Mouse (Mus musculus): Measurements from ENCODE around the gene Tmigd1. TPM values are rescaled to one million over a fixed set of nuclear protein-coding genes. Genes with fewer than 3 reads are reported as not detected.
"Not testable (repeated sequence)": the region's sequence is repeated elsewhere in the genome, so short reads cannot be mapped to it uniquely, and the experiment has no call there.

The Tmigd1 gene
- total RNA-seq, 2 experiments from 2014 or later: not detected

DNA sequence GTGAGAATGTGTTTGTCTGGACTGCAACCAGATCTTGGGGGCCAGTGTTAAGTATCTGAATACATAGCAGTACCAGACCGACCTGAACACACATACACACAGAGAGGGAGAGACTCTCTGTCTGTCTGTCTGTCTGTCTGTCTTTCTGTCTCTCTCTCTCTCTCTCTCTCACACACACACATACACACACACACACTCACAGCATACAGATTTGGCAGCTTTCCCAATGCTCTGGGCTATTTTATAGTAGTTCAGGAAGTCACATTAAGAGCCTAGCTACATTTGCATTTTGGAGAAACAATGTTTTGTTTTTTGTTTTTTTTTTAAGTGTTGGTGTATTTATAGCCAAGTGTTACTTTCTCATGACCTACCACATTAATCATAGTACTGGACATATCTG, 4.8 kb upstream of the Tmigd1 start:
- ATAC-seq (replicated peaks; ENCODE audit: low FRiP score, low TSS enrichment, poor library complexity, severe bottlenecking): no peak

DNA sequence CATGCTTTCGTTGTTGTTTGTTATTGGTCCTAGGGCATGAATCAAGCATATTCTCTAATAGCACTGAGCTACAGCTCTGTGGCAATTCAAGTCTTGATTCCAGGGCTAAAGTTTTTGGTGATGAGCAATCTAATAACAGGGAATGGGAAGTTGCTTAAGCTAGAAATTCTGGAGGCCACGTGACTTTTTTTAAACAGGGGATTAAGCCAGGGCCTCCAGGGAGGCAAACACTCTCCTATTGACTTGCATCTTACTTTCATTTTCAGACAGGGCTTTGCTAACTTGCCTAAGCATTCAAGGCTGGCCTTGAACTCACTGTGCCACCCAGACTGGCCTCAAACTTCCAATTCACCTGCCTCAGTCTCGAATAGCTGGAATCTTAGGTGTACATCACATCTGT, 4.1 kb upstream of the Tmigd1 start:
- no peak for ATAC-seq (replicated peaks; ENCODE audit: low FRiP score, low TSS enrichment, poor library complexity, severe bottlenecking)

DNA sequence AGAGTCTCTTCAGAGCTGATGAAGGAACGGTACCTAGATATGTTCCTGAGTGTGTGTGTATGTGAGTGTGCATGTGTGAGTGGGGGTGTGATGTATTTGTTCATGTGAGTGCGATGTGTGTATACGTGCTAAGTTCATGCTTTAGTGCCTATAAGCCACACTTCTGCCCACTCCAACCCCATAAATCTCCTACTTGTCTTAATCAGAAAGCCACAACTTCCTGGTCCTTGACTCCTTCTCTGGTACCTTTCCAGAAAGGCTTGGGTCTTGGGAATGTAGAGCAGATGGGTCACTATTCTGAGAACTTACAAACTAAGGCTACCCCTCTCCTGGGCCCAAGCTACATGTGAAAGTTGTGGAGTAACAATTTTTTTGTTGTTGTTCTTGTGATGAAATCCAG, 3.2 kb upstream of the Tmigd1 start:
- no peak for ATAC-seq (replicated peaks; ENCODE audit: low FRiP score, low TSS enrichment, poor library complexity, severe bottlenecking)

GRCm38 (mm10) chr11:76899758-76900738, 1.9 kb upstream of the Tmigd1 start:
- peak; percentile 59; the same call in 1 of the 2 replicates for ATAC-seq (replicated peaks; ENCODE audit: low FRiP score, low TSS enrichment, poor library complexity, severe bottlenecking)

DNA sequence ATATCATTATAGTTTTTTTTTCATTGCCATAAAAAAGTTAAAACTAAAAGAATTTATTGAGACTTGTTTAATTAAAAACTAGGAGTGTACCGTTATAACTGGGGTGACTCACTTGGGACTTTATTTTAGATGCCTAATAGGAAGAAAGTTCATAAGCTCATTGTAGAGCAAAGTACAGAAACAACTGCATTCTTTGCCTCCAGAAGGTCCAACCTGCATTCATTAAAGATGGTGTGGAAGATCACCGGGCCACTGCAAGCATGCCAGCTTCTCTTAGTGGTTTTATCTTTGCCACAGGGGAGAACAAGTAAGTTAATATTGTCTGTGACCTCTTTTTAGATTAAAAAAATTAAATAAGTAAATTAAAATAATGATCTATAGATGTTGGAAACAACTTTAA, 2.4 kb downstream of the Tmigd1 start:
- no peak for ATAC-seq (replicated peaks; ENCODE audit: low FRiP score, low TSS enrichment, poor library complexity, severe bottlenecking)

GRCm38 (mm10) chr11:76908651-76909050, 6.7 kb downstream of the Tmigd1 start:
- no peak for ATAC-seq (replicated peaks; ENCODE audit: low FRiP score, low TSS enrichment, poor library complexity, severe bottlenecking)

- no peak for ATAC-seq (replicated peaks; ENCODE audit: low FRiP score, low TSS enrichment, poor library complexity, severe bottlenecking)
These were observed 9.5 kb downstream of the Tmigd1 start for GRCm38 (mm10) chr11:76911325-76912054.

GRCm38 (mm10) chr11:76912055-76912395, 10.1 kb downstream of the Tmigd1 start:
- ATAC-seq (replicated peaks; ENCODE audit: low FRiP score, low TSS enrichment, poor library complexity, severe bottlenecking): no peak

- ATAC-seq (replicated peaks; ENCODE audit: low FRiP score, low TSS enrichment, poor library complexity, severe bottlenecking): no peak
These were observed 12.4 kb downstream of the Tmigd1 start for GRCm38 (mm10) chr11:76914366-76914765.

DNA sequence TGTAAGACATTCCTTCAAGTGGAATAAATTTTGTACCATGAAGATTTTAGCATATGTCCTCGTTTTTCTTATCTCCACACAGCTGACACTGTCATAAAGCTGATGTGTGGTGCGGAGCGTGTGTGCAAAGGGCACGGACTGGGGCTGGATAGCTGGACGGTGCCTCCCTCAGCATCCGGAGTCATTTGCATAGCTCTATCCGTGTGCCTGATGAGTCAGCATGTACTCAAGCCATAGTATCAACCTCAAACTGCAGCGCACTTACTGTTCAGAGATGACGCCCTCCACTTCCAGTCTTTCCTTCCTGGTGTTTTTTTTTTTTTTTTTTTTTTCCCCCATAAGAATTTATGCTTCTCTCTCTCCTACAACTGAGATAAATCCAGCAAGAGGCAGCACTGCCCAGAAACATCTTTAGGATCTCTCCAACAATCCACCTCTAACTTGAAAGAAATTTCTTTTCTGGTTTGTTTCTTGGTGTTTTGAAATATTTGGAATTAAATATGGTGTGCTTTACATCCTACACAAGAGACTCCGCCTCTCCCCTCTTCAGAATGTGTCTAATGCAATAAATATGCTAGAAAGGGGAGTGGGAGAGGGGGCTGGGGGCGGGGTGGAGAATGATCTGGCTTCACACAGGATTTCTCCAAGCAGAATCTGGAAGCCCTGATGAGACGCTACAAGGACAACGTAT, 14.7 kb downstream of the Tmigd1 start:
- no peak for ATAC-seq (replicated peaks; ENCODE audit: low FRiP score, low TSS enrichment, poor library complexity, severe bottlenecking)

DNA sequence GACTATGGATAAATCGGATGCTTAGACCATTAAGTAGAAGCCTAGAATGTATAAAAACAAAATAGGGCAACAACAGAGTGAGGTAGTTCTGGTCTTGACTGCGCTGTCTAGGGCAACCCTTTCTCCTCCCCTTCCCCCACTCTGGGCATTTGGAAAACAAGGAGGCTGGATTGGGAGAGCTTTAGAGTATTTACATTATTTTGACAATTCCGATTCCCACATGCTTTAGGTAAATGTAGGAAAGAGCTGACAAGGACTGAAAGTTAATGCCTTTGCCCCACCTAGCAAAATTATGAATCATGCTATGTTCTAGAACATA, 15.2 kb downstream of the Tmigd1 start:
- no peak for ATAC-seq (replicated peaks; ENCODE audit: low FRiP score, low TSS enrichment, poor library complexity, severe bottlenecking)

- ATAC-seq (replicated peaks; ENCODE audit: low FRiP score, low TSS enrichment, poor library complexity, severe bottlenecking): no peak
These were observed 18.6 kb downstream of the Tmigd1 start for GRCm38 (mm10) chr11:76920607-76921006.

DNA sequence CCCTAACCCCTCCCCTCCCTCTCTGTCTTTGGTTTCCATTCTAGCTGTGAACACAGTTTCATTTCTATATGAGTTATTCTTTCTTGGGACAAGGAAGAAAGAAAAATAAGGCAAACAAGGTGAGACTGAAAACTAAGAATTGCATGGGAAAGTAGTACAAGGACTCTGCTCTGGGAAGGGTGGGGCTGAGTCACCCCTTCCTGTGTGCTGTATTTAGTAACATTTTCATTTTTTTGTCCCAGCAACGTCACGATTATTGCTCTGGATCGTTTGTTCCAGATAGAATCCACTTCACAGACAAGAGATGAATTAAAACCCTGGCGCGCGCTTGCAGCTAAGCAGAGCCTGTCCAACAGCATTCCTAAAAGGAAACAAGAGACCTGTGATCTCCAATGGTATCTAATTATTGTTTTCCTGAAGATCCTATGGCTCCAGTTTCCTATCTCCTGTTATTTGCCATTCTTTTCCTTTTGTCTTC, 22.8 kb downstream of the Tmigd1 start, which contains the start of gene Blmh:
Gene Blmh, plus strand, starts transcription at position 51 of the 478 bp plus-strand sequence.
- no peak for ATAC-seq (replicated peaks; ENCODE audit: low FRiP score, low TSS enrichment, poor library complexity, severe bottlenecking)

DNA sequence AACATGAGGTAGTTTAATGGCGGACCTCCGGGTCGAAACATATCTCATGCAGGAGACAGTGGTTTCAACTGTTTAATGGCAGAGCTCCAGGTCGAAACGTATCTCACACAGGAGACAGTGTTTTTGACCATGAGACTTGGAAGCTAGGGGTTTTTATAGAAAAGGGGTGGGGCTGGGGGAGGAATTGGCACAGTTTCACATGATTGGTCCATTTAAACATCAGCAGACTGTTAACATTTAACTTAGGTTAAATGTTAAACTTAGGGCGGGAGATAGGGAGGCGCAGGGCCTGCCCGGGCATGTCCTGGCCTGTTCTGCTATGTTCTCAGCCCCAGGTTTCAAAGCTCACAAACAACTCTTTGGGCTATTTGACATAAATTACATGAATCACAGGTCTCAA, 26.6 kb downstream of the Tmigd1 start:
- not testable (repeated sequence) for ATAC-seq (replicated peaks; ENCODE audit: low FRiP score, low TSS enrichment, poor library complexity, severe bottlenecking)

GRCm38 (mm10) chr11:76933209-76933608, 31.2 kb downstream of the Tmigd1 start:
- no peak for ATAC-seq (replicated peaks; ENCODE audit: low FRiP score, low TSS enrichment, poor library complexity, severe bottlenecking)

GRCm38 (mm10) chr11:76936578-76936977, 34.6 kb downstream of the Tmigd1 start:
- ATAC-seq (replicated peaks; ENCODE audit: low FRiP score, low TSS enrichment, poor library complexity, severe bottlenecking): no peak

DNA sequence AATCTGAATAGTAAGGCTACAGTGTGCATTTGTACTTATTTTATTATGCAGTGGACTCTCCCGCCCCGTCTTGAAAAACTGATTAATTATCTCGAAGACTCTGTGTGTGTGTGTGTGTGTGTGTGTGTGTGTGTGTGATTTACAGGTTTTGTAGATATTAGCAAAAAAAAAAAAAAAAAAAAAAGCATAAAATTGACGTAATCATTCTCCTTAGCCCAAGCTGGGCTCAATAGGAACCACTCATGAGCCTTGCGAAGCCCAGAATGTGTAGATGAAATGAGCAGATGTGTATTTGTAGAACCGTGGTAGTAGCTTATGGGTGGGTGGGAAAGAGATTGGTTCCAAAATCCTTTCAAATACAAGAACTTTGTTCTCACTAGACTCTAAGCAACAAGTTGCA, 42.9 kb downstream of the Tmigd1 start:
- no peak for ATAC-seq (replicated peaks; ENCODE audit: low FRiP score, low TSS enrichment, poor library complexity, severe bottlenecking)

- ATAC-seq (replicated peaks; ENCODE audit: low FRiP score, low TSS enrichment, poor library complexity, severe bottlenecking): peak; percentile 97
These were observed 43.6 kb downstream of the Tmigd1 start for GRCm38 (mm10) chr11:76945386-76946202.

DNA sequence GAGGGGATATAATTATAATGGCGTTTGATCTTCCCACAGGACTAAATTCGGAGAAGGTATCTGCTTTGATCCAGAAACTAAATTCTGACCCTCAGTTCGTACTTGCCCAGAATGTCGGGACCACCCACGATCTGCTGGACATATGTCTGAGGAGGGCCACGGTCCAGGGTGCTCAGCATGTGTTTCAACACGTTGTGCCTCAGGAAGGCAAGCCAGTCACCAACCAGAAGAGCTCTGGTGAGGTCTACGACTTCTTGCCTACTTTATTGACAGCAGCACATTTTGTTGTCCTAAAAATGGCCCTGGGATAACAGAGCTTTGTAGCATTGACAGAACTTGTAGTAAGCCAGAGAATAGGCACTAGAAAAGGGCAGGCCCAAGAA, 44.2 kb downstream of the Tmigd1 start:
- no peak for ATAC-seq (replicated peaks; ENCODE audit: low FRiP score, low TSS enrichment, poor library complexity, severe bottlenecking)

Measured in megakaryocyte-erythroid progenitor cell, adult 5-6 weeks (primary cell).